Mouse (Mus musculus) E14TG2a.4 (cell line): ENCODE results near the gene Picalm.

Source experiments
- CTCF ChIP-seq: conservative IDR thresholded peaks from 2 replicates; pipeline ENCODE4 v1.5.1; 2014; ENCODE audit warnings: low read length
- NANOG ChIP-seq: IDR thresholded peaks from 2 replicates; pipeline ENCODE4 v1.6.1; 2014; ENCODE audit warnings: borderline replicate concordance, low read length, mixed read lengths
- POU5F1 ChIP-seq: IDR thresholded peaks from 2 replicates; pipeline ENCODE4 v1.6.1; 2014; ENCODE audit warnings: low read length, borderline replicate concordance

DNA sequence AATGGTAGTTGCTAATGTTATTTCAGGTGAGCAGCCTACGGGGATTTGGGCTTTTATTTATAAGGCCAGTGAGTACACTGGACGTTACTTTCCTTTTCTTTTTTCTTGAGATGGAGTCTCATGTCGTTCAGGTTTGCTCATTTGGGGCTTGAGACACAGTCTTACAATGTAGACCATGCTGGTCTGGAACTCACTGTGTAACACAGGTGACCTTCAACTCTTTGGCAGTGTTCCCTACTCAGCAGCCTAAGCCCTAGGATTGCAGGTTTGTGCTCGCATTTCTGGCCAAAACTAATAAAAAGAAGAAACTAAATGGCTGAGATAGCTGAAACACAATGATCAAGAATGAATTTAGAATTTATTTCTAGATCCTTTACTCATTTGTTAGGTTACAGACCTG lies 15.9 kb downstream of the Picalm start:
- TF ChIP-seq CTCF (no peak), POU5F1 (no peak), NANOG (no peak)
